ENCODE assay signal across 10 mouse cellular contexts in genomic region chr3:104813227-104813626, GRCm38 (mm10). TPM values are rescaled to one million over a fixed set of nuclear protein-coding genes. Genes with fewer than 3 reads are reported as not detected.
"Had no signal": no experiment of that assay in that cellular context is flagged by ENCODE, and none has a peak within 500 bp of the region (broad histone marks: within the 10 kb centered on the region; RNA-seq: fewer than 3 reads in every experiment).

No protein-coding gene starts in this region.

RNA-seq across cellular contexts. Expression of gene Rhoc, which starts 25.1 kb away (rescaled TPM):
- total RNA-seq: megakaryocyte-erythroid progenitor cell, adult 5-6 weeks had no signal

RNA-seq across cellular contexts. Expression of gene Fam19a3, which starts 31.6 kb away (rescaled TPM):
- total RNA-seq: megakaryocyte, adult 5-6 weeks; megakaryocyte-erythroid progenitor cell, adult 5-6 weeks; neutrophil, adult 5-6 weeks had no signal
- polyA plus RNA-seq: liver, embryonic 16.5 days; lung, embryonic 14.5 days; midbrain, embryonic 13.5 days; midbrain, postnatal 0 days; neural tube, embryonic 12.5 days; neural tube, embryonic 14.5 days; stomach, postnatal 0 days had no signal

RNA-seq across cellular contexts. Expression of gene Ppm1j, which starts 32.4 kb away (rescaled TPM):
- total RNA-seq: megakaryocyte-erythroid progenitor cell, adult 5-6 weeks; neutrophil, adult 5-6 weeks had no signal
